Mouse (Mus musculus): Measurements from ENCODE around the gene Unc93b1. TPM values are rescaled to one million over a fixed set of nuclear protein-coding genes. Genes with fewer than 3 reads are reported as not detected.
"Not testable (repeated sequence)": the region's sequence is repeated elsewhere in the genome, so short reads cannot be mapped to it uniquely, and the experiment has no call there.

Gene Unc93b1
- polyA plus RNA-seq, 1 experiment from 2014 or later, result 12.7 TPM

GRCm38 (mm10) chr19:3952099-3952498 is 17.1 kb downstream of the Unc93b1 start:
- no peak overlapping the region for H3K4me3 ChIP-seq
- H3K27me3 ChIP-seq, result no peaks in the 10 kb centered on the region
- ATAC-seq (ENCODE audit: insufficient number of reproducible peaks, insufficient read depth, low FRiP score, low TSS enrichment), result no peak
- H3K4me1 ChIP-seq, result no peaks in the 10 kb centered on the region
- no peak overlapping the region for H3K27ac ChIP-seq
- no peak overlapping the region for H3K9ac ChIP-seq
- H3K4me2 ChIP-seq (replicated peaks), result no peak overlapping the region
- no peaks in the 10 kb centered on the region for H3K9me3 ChIP-seq
- H3K36me3 ChIP-seq, result no peaks in the 10 kb centered on the region
- WGBS, result 46% methylated on average over 1 of the region's 1 CpGs

DNA sequence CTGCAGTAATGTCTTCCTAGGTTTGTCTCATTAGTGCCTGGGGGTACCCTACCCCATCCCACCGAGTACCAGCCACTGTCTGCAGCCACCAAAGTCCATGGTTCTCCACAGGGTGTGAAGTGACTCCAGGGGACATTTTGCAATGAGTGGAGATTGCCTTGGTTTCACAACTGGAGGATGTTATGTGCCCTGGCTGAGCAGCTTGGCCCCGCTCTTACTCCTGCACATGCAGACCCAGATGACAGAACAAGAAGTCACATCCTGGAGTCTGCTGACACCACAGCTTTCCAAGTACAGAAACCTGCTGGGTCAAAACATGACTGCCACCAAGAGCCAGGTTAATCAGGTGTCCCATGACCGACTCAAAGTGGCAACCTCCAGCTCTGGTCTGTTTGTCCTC is 20.0 kb downstream of the Unc93b1 start:
- Histone ChIP-seq H3K27ac (no peak overlapping the region), H3K4me2 (replicated peaks) (no peak overlapping the region), H3K4me1 (no peaks in the 10 kb centered on the region), H3K9me3 (no peaks in the 10 kb centered on the region), H3K9ac (no peak overlapping the region), H3K4me3 (no peak overlapping the region), H3K36me3 (no peaks in the 10 kb centered on the region), H3K27me3 (no peaks in the 10 kb centered on the region)
- WGBS, result 82% methylated on average over 3 of the region's 3 CpGs
- ATAC-seq (ENCODE audit: insufficient number of reproducible peaks, insufficient read depth, low FRiP score, low TSS enrichment), result no peak

- Histone ChIP-seq H3K9ac (no peak overlapping the region), H3K9me3 (no peaks in the 10 kb centered on the region), H3K4me3 (no peak overlapping the region), H3K36me3 (no peaks in the 10 kb centered on the region), H3K27me3 (no peaks in the 10 kb centered on the region), H3K4me2 (replicated peaks) (no peak overlapping the region), H3K27ac (no peak overlapping the region), H3K4me1 (no peaks in the 10 kb centered on the region)
- ATAC-seq (ENCODE audit: insufficient number of reproducible peaks, insufficient read depth, low FRiP score, low TSS enrichment), result no peak
- WGBS, result 61% methylated on average over 4 of the region's 4 CpGs
These were observed 20.8 kb downstream of the Unc93b1 start for GRCm38 (mm10) chr19:3955804-3956203.

DNA sequence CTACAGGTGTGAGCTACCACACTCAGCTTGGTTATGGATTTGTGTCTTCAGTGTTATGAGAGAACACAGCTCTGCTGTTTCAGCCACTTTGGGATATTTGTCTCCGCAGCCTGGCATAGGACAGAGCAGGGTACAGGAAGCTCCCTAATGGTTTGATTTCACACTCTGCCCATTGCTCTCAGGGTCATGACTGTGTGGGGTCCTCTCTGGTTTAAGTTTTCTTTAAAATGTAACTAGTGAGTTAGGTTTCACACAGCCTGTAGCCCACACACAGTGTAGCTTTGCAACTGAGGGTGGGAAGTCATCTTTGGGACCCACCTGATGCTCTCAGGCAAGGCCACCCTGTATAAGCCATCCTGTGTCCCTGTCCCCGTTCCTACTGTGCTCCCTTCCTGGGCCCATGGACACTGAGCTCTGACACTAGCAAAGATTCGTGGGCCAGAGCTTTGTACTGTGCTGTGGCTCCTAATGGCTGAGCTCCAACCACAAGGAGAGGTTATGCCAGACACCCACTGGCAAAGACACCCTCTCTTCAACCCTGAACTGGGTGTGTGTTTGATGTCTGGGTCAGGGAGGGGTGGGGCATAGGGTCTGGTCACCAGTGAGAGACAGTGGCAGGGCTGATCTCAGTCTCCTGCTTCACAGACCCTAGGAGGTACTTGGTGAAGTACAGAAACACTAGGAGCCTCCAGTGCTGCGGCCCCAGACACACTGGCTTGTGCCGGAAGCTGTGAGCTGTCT is 22.5 kb downstream of the Unc93b1 start:
- ATAC-seq (ENCODE audit: insufficient number of reproducible peaks, insufficient read depth, low FRiP score, low TSS enrichment), result not testable (repeated sequence)

GRCm38 (mm10) chr19:3958470-3958869 is 23.5 kb downstream of the Unc93b1 start, which contains the start of gene Aldh3b3:
Gene Aldh3b3, plus strand, starts transcription at chr19:3958645.
- 78% methylated on average over 4 of the region's 4 CpGs for WGBS
- no peak within 1 kb of the TSS for H3K9ac ChIP-seq
- H3K9me3 ChIP-seq, result no peaks in the 10 kb centered on the region
- H3K4me1 ChIP-seq, result no peaks in the 10 kb centered on the region
- H3K36me3 ChIP-seq, result no peaks in the 10 kb centered on the region
- no peak within 1 kb of the TSS for H3K4me2 ChIP-seq (replicated peaks)
- no peak within 1 kb of the TSS for H3K4me3 ChIP-seq
- no peaks in the 10 kb centered on the region for H3K27me3 ChIP-seq
- no peak for ATAC-seq (ENCODE audit: insufficient number of reproducible peaks, insufficient read depth, low FRiP score, low TSS enrichment)
- no peak within 1 kb of the TSS for H3K27ac ChIP-seq

More for the DNA sequence above, 22.5 kb downstream of the Unc93b1 start:
- not testable (repeated sequence) for H3K27ac ChIP-seq; H3K27me3 ChIP-seq; H3K4me2 ChIP-seq (replicated peaks); H3K9ac ChIP-seq; H3K4me3 ChIP-seq; H3K36me3 ChIP-seq; H3K4me1 ChIP-seq; H3K9me3 ChIP-seq
- WGBS, result 77% methylated on average over 5 of the region's 5 CpGs

DNA sequence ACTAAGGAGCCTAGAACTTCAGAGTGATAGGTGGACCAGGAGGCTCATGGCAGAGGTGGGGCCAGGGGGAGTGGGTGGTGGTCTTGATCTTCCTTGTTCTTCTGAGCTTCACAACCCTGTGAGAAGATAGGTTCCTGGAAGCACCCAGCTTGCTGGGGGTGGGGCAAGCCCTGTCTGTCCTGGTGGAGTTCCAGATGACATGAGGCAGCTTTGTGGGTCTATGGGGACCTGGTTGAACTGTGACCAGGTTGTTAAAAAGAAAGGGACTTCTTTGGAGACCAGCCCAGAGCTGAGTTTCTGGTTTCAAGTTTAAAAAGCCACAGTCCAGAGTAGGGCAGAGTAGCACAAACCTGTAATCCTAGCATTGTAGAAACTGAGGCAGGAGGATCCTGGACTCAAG is 24.0 kb downstream of the Unc93b1 start:
- no peaks in the 10 kb centered on the region for H3K27me3 ChIP-seq
- H3K4me1 ChIP-seq, result no peaks in the 10 kb centered on the region
- no peak overlapping the region for H3K4me3 ChIP-seq
- H3K9ac ChIP-seq, result no peak overlapping the region
- no peak overlapping the region for H3K27ac ChIP-seq
- no peak overlapping the region for H3K4me2 ChIP-seq (replicated peaks)
- H3K36me3 ChIP-seq, result no peaks in the 10 kb centered on the region
- no peak for ATAC-seq (ENCODE audit: insufficient number of reproducible peaks, insufficient read depth, low FRiP score, low TSS enrichment)
- H3K9me3 ChIP-seq, result no peaks in the 10 kb centered on the region

GRCm38 (mm10) chr19:3960211-3960610 is 25.2 kb downstream of the Unc93b1 start:
- Histone ChIP-seq H3K4me2 (replicated peaks) (no peak overlapping the region), H3K9me3 (no peaks in the 10 kb centered on the region), H3K9ac (no peak overlapping the region), H3K36me3 (no peaks in the 10 kb centered on the region), H3K4me3 (no peak overlapping the region), H3K27me3 (no peaks in the 10 kb centered on the region), H3K27ac (no peak overlapping the region), H3K4me1 (no peaks in the 10 kb centered on the region)
- WGBS, result 78% methylated on average over 5 of the region's 5 CpGs
- ATAC-seq (ENCODE audit: insufficient number of reproducible peaks, insufficient read depth, low FRiP score, low TSS enrichment), result no peak

DNA sequence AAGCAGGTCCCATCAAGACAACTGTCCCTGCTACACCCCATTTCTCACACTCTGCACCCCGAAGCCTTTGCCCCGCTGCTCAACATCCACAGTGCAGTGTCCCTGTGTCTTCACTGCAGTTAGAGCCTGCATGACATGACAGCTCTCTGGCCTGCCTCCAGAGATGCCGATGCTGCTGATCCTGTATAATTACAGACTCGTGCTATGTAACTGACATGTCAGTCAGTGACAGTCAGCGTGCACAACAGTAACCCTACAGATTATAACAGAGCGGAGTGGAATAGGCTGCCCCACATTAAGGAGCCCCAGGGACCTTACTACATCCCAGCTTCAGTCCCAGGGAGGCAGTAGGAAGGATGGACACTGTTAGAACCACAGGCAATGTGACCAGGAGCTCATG is 26.8 kb downstream of the Unc93b1 start:
- H3K36me3 ChIP-seq; H3K4me3 ChIP-seq; H3K27me3 ChIP-seq; H3K4me2 ChIP-seq (replicated peaks); H3K9me3 ChIP-seq; H3K9ac ChIP-seq; ATAC-seq (ENCODE audit: insufficient number of reproducible peaks, insufficient read depth, low FRiP score, low TSS enrichment); H3K4me1 ChIP-seq; H3K27ac ChIP-seq: not testable (repeated sequence)
- WGBS, result 79% methylated on average over 6 of the region's 6 CpGs

- no peaks in the 10 kb centered on the region for H3K9me3 ChIP-seq
- 16% methylated on average over 2 of the region's 2 CpGs for WGBS
- no peak for ATAC-seq (ENCODE audit: insufficient number of reproducible peaks, insufficient read depth, low FRiP score, low TSS enrichment)
- no peaks in the 10 kb centered on the region for H3K36me3 ChIP-seq
- H3K4me3 ChIP-seq, result no peak overlapping the region
- H3K27ac ChIP-seq, result no peak overlapping the region
- no peak overlapping the region for H3K9ac ChIP-seq
- H3K27me3 ChIP-seq, result no peaks in the 10 kb centered on the region
- no peak overlapping the region for H3K4me2 ChIP-seq (replicated peaks)
- no peaks in the 10 kb centered on the region for H3K4me1 ChIP-seq
These were observed 27.5 kb downstream of the Unc93b1 start for GRCm38 (mm10) chr19:3962469-3962868.

DNA sequence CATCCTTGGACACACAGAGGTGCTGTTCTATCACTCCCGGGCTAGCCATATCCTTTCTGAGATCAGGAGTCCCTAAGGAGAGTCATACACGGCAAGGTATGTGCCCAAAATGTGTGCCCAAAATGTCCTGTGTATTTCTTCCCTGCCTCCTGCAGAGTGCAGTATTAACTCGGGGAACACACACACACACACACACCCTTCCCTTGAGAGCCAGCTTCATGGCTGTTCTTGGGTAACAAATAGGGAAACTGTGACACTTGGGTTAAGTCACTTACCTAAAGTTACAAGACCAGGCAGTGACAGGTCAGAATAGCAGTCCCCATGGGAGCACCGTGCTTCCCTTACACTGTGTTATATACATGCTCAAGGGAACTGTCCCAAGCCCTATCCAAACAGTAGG is 29.0 kb downstream of the Unc93b1 start:
- Histone ChIP-seq H3K27ac (no peak overlapping the region), H3K9ac (no peak overlapping the region), H3K4me3 (no peak overlapping the region), H3K4me2 (replicated peaks) (no peak overlapping the region), H3K27me3 (no peaks in the 10 kb centered on the region), H3K9me3 (no peaks in the 10 kb centered on the region), H3K36me3 (no peaks in the 10 kb centered on the region), H3K4me1 (no peaks in the 10 kb centered on the region)
- 73% methylated on average over 4 of the region's 4 CpGs for WGBS
- ATAC-seq (ENCODE audit: insufficient number of reproducible peaks, insufficient read depth, low FRiP score, low TSS enrichment), result no peak

GRCm38 (mm10) chr19:3966330-3967075 is 31.5 kb downstream of the Unc93b1 start:
- Histone ChIP-seq H3K4me3 (no peak overlapping the region), H3K9me3 (no peaks in the 10 kb centered on the region), H3K36me3 (no peaks in the 10 kb centered on the region), H3K27me3 (no peaks in the 10 kb centered on the region), H3K4me1 (no peaks in the 10 kb centered on the region), H3K4me2 (replicated peaks) (no peak overlapping the region), H3K27ac (no peak overlapping the region), H3K9ac (no peak overlapping the region)
- no peak for ATAC-seq (ENCODE audit: insufficient number of reproducible peaks, insufficient read depth, low FRiP score, low TSS enrichment)
- WGBS, result 70% methylated on average over 11 of the region's 11 CpGs

DNA sequence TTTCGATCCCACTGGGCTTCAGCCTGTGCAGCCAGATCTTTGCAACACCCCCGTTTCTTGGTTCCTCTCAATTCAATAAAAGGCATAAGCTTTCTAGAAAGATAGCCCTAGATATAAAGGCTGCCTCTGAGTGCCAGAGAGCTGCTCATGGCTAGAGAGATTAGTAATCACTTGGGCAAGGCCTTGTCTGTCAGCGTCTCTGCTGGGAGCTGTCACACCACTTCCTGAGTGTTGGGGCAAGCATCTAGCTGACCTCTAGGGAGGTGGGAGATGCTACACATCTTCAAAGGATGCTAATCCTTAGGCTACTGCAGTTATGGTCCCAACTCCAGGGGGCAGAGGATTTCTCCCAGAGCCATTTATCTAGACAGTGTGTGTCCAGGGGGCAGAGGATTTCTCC is 32.3 kb downstream of the Unc93b1 start:
- H3K9ac ChIP-seq, result no peak overlapping the region
- H3K4me3 ChIP-seq, result no peak overlapping the region
- H3K4me1 ChIP-seq, result peaks cover 7% of the 10 kb centered on the region
- H3K27ac ChIP-seq, result no peak overlapping the region
- ATAC-seq (ENCODE audit: insufficient number of reproducible peaks, insufficient read depth, low FRiP score, low TSS enrichment), result no peak
- H3K36me3 ChIP-seq, result no peaks in the 10 kb centered on the region
- H3K4me2 ChIP-seq (replicated peaks), result no peak overlapping the region
- no peaks in the 10 kb centered on the region for H3K27me3 ChIP-seq
- H3K9me3 ChIP-seq, result no peaks in the 10 kb centered on the region
- 61% methylated on average over 3 of the region's 3 CpGs for WGBS
